28 mouse cellular contexts compared by ENCODE assay signal in the genomic region with DNA sequence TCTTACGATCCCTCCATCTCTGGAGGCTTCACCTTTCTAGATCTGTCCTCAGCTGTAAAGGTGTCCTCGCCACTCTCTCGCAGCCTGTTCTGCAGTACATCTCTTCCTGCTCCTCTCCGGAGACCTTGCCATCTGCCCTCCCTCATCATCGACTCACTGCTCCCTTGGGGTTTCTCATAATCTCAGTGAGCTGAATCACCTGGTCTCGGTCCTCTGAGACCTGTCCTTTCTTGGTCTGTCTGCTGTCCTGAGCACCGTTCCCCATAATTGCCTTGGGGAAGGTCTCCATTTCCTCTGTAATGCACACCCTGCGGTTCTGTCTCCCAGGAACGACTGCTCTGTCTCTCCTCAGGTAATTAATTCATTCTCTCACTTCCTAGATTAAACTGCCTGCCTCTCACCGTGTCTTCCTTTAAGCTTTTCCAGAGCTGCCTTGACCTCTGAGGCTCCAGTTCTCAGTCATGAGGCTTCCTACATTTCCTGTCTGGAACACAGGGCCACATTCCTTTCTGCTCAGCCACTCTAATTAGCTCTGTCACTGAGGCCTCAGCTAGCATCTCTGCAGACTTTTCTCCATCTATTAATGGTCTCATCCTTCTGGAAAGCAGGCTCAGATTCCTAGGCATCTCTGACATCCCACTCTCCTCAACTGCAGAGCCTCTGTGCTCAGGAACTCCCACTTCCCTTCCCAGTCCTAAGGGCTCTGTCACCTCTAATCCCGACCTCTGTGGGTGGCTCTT. TPM values are rescaled to one million over a fixed set of nuclear protein-coding genes. Genes with fewer than 3 reads are reported as not detected.
DNase-seq lines count a peak whose midpoint lies in the region; ATAC-seq and TF ChIP-seq lines count a peak whose summit lies in the region.
"Had no signal": no experiment of that assay in that cellular context is flagged by ENCODE, and none has a peak within 500 bp of the region (broad histone marks: within the 10 kb centered on the region; RNA-seq: fewer than 3 reads in every experiment).

No protein-coding gene starts in this region.

- H3K4me3 ChIP-seq in liver, adult 2 months (ENCODE audit: insufficient read depth, low read depth, low read length): no peak overlapping the region
- H3K4me3 ChIP-seq in C2C12 (ENCODE audit: insufficient read depth, poor library complexity, severe bottlenecking): no peak overlapping the region
- H3K4me3 ChIP-seq in limb, embryonic 10.5 days: no peak overlapping the region
- H3K4me3 ChIP-seq in intestine, postnatal 0 days (ENCODE audit: low read depth, low read length): no peak overlapping the region
- H3K4me3 ChIP-seq: erythroblast, embryonic 14.5 days; forebrain, embryonic 13.5 days; heart, embryonic 12.5 days; hindbrain, embryonic 13.5 days; megakaryocyte, embryonic 14.5 days; midbrain, embryonic 15.5 days; neural tube, embryonic 13.5 days; stomach, embryonic 15.5 days had no signal

- no peak overlapping the region for H3K4me2 ChIP-seq in intestine, postnatal 0 days (replicated peaks; ENCODE audit: low read depth)
- H3K4me2 ChIP-seq: forebrain, embryonic 13.5 days; heart, embryonic 12.5 days; hindbrain, embryonic 13.5 days; liver, embryonic 11.5 days; midbrain, embryonic 15.5 days; neural tube, embryonic 13.5 days; stomach, embryonic 15.5 days had no signal

- 71% methylated on average over 11 of the region's 11 CpGs for WGBS in liver, adult 2 months
- WGBS in limb, embryonic 10.5 days: 50% methylated on average over 11 of the region's 11 CpGs
- 50% methylated on average over 11 of the region's 11 CpGs for WGBS in intestine, postnatal 0 days

- ATAC-seq in intestine, postnatal 0 days: no peak
- ATAC-seq: forebrain, embryonic 13.5 days; midbrain, embryonic 15.5 days had no signal

- no peaks in the 10 kb centered on the region for H3K79me2 ChIP-seq in liver, adult 2 months (ENCODE audit: control insufficient read depth, insufficient read depth, low read length)
- no peaks in the 10 kb centered on the region for H3K79me2 ChIP-seq in C2C12 (ENCODE audit: control insufficient read depth, insufficient read depth)

- peaks cover 4% of the 10 kb centered on the region for H3K4me1 ChIP-seq in liver, adult 2 months (ENCODE audit: control insufficient read depth, insufficient read depth, low read length)
- peaks cover 12% of the 10 kb centered on the region for H3K4me1 ChIP-seq in limb, embryonic 10.5 days
- H3K4me1 ChIP-seq in intestine, postnatal 0 days (replicated peaks; ENCODE audit: control insufficient read depth, insufficient read depth, low read length): no peaks in the 10 kb centered on the region
- H3K4me1 ChIP-seq: forebrain, embryonic 13.5 days; megakaryocyte, embryonic 14.5 days; midbrain, embryonic 15.5 days; stomach, embryonic 15.5 days had no signal

- no peaks in the 10 kb centered on the region for H3K9me3 ChIP-seq in limb, embryonic 10.5 days (replicated peaks)
- no peaks in the 10 kb centered on the region for H3K9me3 ChIP-seq in intestine, postnatal 0 days (ENCODE audit: control insufficient read depth)
- H3K9me3 ChIP-seq: forebrain, embryonic 13.5 days; hindbrain, embryonic 13.5 days; midbrain, embryonic 15.5 days; neural tube, embryonic 13.5 days; stomach, embryonic 15.5 days had no signal

- H3K9ac ChIP-seq in liver, adult 2 months (ENCODE audit: low read depth, low read length): no peak overlapping the region
- H3K9ac ChIP-seq in intestine, postnatal 0 days (ENCODE audit: low read depth, low read length): no peak overlapping the region
- H3K9ac ChIP-seq: forebrain, embryonic 13.5 days; heart, embryonic 12.5 days; hindbrain, embryonic 13.5 days; midbrain, embryonic 15.5 days; neural tube, embryonic 13.5 days; stomach, embryonic 15.5 days had no signal

- peak; percentile 59 for DNase-seq in heart, adult 11 months
- no peak for DNase-seq in heart, postnatal 25 days (ENCODE audit: low spot score)
- DNase-seq in liver, adult 2 months (ENCODE audit: extremely low read depth, low read depth, low spot score): no peak
- no peak for DNase-seq in liver
- DNase-seq in limb, embryonic 10.5 days (ENCODE audit: low spot score): no peak
- DNase-seq: adrenal gland, postnatal 25 days; cerebellum, adult 8-10 months; cerebellum, postnatal 36 days; heart, postnatal 10 days; kidney, adult 8-10 months; kidney, postnatal 4 days; left cerebral cortex, postnatal 4 days; lung, adult 2 months; lung, postnatal 36 days; right cerebral cortex, adult 18-20 months; right cerebral cortex, postnatal 4 days; thymus, postnatal 25 days had no signal

- no peaks in the 10 kb centered on the region for H3K79me3 ChIP-seq in C2C12 (ENCODE audit: low read depth)

- H3K36me3 ChIP-seq in liver, adult 2 months (ENCODE audit: control insufficient read depth, insufficient read depth, low read length): no peaks in the 10 kb centered on the region
- H3K36me3 ChIP-seq in C2C12 (ENCODE audit: control insufficient read depth, insufficient read depth): no peaks in the 10 kb centered on the region
- H3K36me3 ChIP-seq in limb, embryonic 10.5 days: no peaks in the 10 kb centered on the region
- H3K36me3 ChIP-seq in intestine, postnatal 0 days (ENCODE audit: control insufficient read depth, insufficient read depth): no peaks in the 10 kb centered on the region
- H3K36me3 ChIP-seq: heart, embryonic 12.5 days; hindbrain, embryonic 13.5 days; midbrain, embryonic 15.5 days; neural tube, embryonic 13.5 days; stomach, embryonic 15.5 days had no signal

- H3K27ac ChIP-seq in liver, adult 2 months (replicated peaks; ENCODE audit: insufficient read depth, low read depth, low read length): peak overlapping the region; percentile 44
- peak overlapping the region; percentile 20; the same call in 1 of the 2 replicates for H3K27ac ChIP-seq in limb, embryonic 10.5 days
- H3K27ac ChIP-seq in intestine, postnatal 0 days (ENCODE audit: low read depth, low read length): no peak overlapping the region
- H3K27ac ChIP-seq: forebrain, embryonic 13.5 days; hindbrain, embryonic 13.5 days; midbrain, embryonic 15.5 days; neural tube, embryonic 13.5 days; stomach, embryonic 15.5 days had no signal

- no peak overlapping the region for H3ac ChIP-seq in C2C12 (ENCODE audit: control insufficient read depth, insufficient read length, low read depth)

- TF ChIP-seq CTCF in liver, adult 2 months (IDR thresholded peaks at IDR 0.05; ENCODE audit: low read depth, low read length): no peak
- TF ChIP-seq CTCF in C2C12 (IDR thresholded peaks at IDR 0.05; ENCODE audit: control insufficient read depth, insufficient read depth, insufficient read length): no peak
- no peak for TF ChIP-seq CTCF in intestine, postnatal 0 days (IDR thresholded peaks at IDR 0.05; ENCODE audit: low read depth)

- H3K27me3 ChIP-seq in liver, adult 2 months (ENCODE audit: control insufficient read depth, insufficient read depth, low read length): no peaks in the 10 kb centered on the region
- H3K27me3 ChIP-seq in C2C12 (ENCODE audit: control insufficient read depth, insufficient read depth, insufficient read length): no peaks in the 10 kb centered on the region
- no peaks in the 10 kb centered on the region for H3K27me3 ChIP-seq in limb, embryonic 10.5 days (ENCODE audit: low read depth, poor library complexity, severe bottlenecking)
- H3K27me3 ChIP-seq in intestine, postnatal 0 days (replicated peaks; ENCODE audit: control insufficient read depth, insufficient read depth, low read length): no peaks in the 10 kb centered on the region
- H3K27me3 ChIP-seq: forebrain, embryonic 13.5 days; heart, embryonic 12.5 days; hindbrain, embryonic 13.5 days; midbrain, embryonic 15.5 days; neural tube, embryonic 13.5 days; stomach, embryonic 15.5 days had no signal

- no peak for TF ChIP-seq POLR2A in liver, adult 2 months (IDR thresholded peaks at IDR 0.05; ENCODE audit: extremely low read depth, insufficient read depth, low read length)

- intact Hi-C loops in heart, postnatal 25 days (cut with DNase I): no loop called here

TF ChIP-seq in C2C12, 6 proteins besides CTCF, POLR2A, EP300 and RAD21:
- TF ChIP-seq MYOD1 (IDR thresholded peaks at IDR 0.05; ENCODE audit: control insufficient read depth, insufficient read length, low read depth) (peak; percentile 54), FOSL1 (IDR thresholded peaks at IDR 0.05; ENCODE audit: insufficient read depth, low read length, poor library complexity, severe bottlenecking) (no peak)

RNA-seq across cellular contexts. Expression of a gene that starts 18.8 kb away (rescaled TPM):
- 1 to 10 TPM; 5.7 to 7.0 TPM for total RNA-seq in heart, postnatal 25 days (2021)
- 38.1 and 41.7 TPM in 2 replicates for total RNA-seq in liver, adult 2 months (2014; rRNA removed)
- polyA plus RNA-seq in liver, adult 2 months (2012; rRNA removed): 24.2 and 32.2 TPM in 2 replicates
- polyA plus RNA-seq in C2C12 (2012; fragmentation: generic; extraction: Trizol): 18.0 TPM
- polyA plus RNA-seq in limb, embryonic 10.5 days (2016; fragmentation: Nextera tagmentation; extraction: Ambion mirVana): 21.2 and 24.2 TPM in 2 replicates
- 19.6 and 24.4 TPM in 2 replicates for polyA plus RNA-seq in intestine, postnatal 0 days (2015; fragmentation: Nextera tagmentation; extraction: Ambion mirVana)

RNA-seq across cellular contexts. Expression of a gene that starts 31.4 kb away (rescaled TPM):
- 1 to 10 TPM in 1 of 2 experiments, under 1 TPM in 1; 0.91 to 1.1 TPM for total RNA-seq in heart, postnatal 25 days (2021)
- total RNA-seq in liver, adult 2 months (2014; rRNA removed): 0.07 and 0.37 TPM in 2 replicates
- polyA plus RNA-seq in liver, adult 2 months (2012; rRNA removed): 0.62 and 1.2 TPM in 2 replicates
- not detected for polyA plus RNA-seq in C2C12 (2012; fragmentation: generic; extraction: Trizol)
- polyA plus RNA-seq in limb, embryonic 10.5 days (2016; fragmentation: Nextera tagmentation; extraction: Ambion mirVana): 2.0 and 3.4 TPM in 2 replicates
- 0.90 and 0.99 TPM in 2 replicates for polyA plus RNA-seq in intestine, postnatal 0 days (2015; fragmentation: Nextera tagmentation; extraction: Ambion mirVana)
